Mouse (Mus musculus) ES-CJ7 (cell line): Measurements from ENCODE around the gene 2210016F16Rik.
"Not testable (repeated sequence)": the region's sequence is repeated elsewhere in the genome, so short reads cannot be mapped to it uniquely, and the experiment has no call there.

Experiments
- DNase-seq: peaks from one replicate; pipeline ENCODE4 v3.0.0; 2011; ENCODE audit warnings: low read depth, low spot score

The 2210016F16Rik gene

GRCm38 (mm10) chr13:58373153-58373470, 11.9 kb downstream of the 2210016F16Rik start:
- no peak for DNase-seq

- DNase-seq, result no peak
Measured at GRCm38 (mm10) chr13:58372278-58373152, 12.5 kb downstream of the 2210016F16Rik start.

- no peak for DNase-seq
Measured at GRCm38 (mm10) chr13:58368835-58369234, 16.2 kb downstream of the 2210016F16Rik start.

GRCm38 (mm10) chr13:58367641-58368040, 17.4 kb downstream of the 2210016F16Rik start:
- DNase-seq, result peak; percentile 70

GRCm38 (mm10) chr13:58366373-58366772, 18.7 kb downstream of the 2210016F16Rik start:
- DNase-seq, result no peak

GRCm38 (mm10) chr13:58365179-58365578, 19.8 kb downstream of the 2210016F16Rik start:
- DNase-seq, result not testable (repeated sequence)

- DNase-seq, result no peak
Measured at GRCm38 (mm10) chr13:58364353-58365175, 20.5 kb downstream of the 2210016F16Rik start.

- no peak for DNase-seq
Measured at GRCm38 (mm10) chr13:58359304-58359653, 25.7 kb downstream of the 2210016F16Rik start.

- DNase-seq, result peak; percentile 94
Measured at GRCm38 (mm10) chr13:58358629-58359303, 26.3 kb downstream of the 2210016F16Rik start, which contains the start of gene Kif27. TSS of gene Kif27 (minus strand) at chr13:58359122.

GRCm38 (mm10) chr13:58352996-58353395, 32.0 kb downstream of the 2210016F16Rik start:
- DNase-seq, result no peak

GRCm38 (mm10) chr13:58350606-58351005, 34.4 kb downstream of the 2210016F16Rik start:
- no peak for DNase-seq

GRCm38 (mm10) chr13:58344505-58344904, 40.5 kb downstream of the 2210016F16Rik start:
- no peak for DNase-seq

- DNase-seq, result no peak
Measured at GRCm38 (mm10) chr13:58337456-58337855, 47.6 kb downstream of the 2210016F16Rik start.

- no peak for DNase-seq
Measured at GRCm38 (mm10) chr13:58334116-58334515, 50.9 kb downstream of the 2210016F16Rik start.
